Mouse (Mus musculus): ENCODE measurements around the gene Olfr33. TPM values are rescaled to one million over a fixed set of nuclear protein-coding genes. Genes with fewer than 3 reads are reported as not detected.

Gene Olfr33
- not detected for polyA plus RNA-seq (2017; shearing (Covaris generic))

DNA sequence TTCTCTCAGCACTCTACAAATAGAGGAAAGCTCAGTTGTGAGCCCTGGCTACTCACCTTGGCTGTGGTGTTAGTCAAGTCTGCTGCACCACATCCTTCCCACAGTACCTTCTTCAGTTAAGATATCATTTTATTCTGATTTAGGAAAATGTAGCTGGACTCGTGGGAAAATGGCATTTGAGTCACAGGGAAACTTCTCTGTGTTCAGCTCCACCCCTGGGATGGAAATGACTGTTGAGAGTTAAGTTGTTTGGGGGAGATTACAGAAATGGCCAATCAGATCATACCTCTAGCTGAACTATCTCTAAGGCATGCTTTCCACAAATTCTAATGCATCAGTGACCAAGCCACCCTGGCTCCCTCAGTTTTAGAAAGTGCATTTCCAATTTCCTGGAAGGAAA is at the start of gene Olfr33:
Gene Olfr33, minus strand, starts transcription at position 101 of the 400 bp plus-strand sequence.
- no peak for ATAC-seq

DNA sequence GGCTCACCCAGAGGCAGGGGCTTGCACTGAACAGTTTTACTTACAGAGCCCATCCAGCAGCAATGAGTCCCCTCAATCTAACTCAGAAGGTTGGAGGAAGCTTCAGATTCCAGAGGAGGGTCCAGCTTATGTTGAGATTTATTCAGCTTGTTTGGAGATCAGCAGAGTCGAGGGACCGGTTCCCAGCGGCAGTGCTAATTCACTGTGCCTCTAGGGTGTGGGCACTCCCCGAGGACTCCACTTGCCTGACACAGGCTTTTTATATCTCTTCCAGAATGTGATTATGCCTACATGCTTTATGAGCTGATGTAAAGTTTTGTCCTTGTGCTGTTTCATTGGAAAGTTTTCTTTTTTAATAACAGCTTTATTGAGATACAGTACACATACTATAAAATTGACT is 40.4 kb upstream of the Olfr33 start, which contains the start of the genes Olfr560 and Olfr78:
Gene Olfr560, minus strand, starts transcription at position 101 of the 400 bp plus-strand sequence.
Gene Olfr78, minus strand, starts transcription at position 206 of the 400 bp plus-strand sequence.
- ATAC-seq, result no peak

DNA sequence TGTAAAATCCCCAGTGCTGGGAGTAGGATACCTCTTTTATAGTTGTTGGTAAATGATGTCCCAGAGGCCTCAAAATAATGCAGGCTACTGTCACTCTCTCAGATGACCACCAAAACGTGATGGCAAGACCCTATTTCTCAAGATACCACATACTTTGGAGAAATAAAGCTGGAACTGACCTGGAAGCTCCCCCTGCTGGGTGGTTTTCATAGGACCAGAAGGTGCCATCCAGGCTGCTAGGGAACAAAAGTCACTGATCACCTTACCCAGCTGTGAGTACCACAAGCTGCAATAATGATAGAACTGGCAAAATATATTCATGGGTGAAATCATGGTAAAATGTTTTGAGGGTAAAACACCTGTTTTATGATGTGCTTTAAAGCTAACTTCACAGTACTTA is 33.2 kb upstream of the Olfr33 start:
- ATAC-seq, result no peak

DNA sequence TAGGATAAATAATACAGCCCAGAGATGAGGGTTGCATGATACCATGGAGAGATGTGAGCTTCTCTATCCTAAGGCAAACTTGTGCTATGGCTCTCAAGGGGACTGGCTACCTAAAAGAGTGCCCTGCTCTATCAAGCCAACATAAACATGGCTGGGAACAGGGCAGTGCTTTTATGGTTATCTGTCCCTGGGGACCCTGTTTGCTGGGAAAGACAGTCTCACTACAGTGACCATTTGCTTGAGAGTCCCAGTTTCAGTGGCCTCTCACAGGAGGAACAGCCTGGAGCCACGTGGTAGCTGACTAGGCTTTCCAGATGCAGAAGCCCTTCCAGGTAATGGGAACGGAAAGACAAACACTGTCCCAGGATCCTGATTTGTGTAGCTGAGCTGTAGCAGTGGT is 18.8 kb upstream of the Olfr33 start:
- ATAC-seq, result no peak

DNA sequence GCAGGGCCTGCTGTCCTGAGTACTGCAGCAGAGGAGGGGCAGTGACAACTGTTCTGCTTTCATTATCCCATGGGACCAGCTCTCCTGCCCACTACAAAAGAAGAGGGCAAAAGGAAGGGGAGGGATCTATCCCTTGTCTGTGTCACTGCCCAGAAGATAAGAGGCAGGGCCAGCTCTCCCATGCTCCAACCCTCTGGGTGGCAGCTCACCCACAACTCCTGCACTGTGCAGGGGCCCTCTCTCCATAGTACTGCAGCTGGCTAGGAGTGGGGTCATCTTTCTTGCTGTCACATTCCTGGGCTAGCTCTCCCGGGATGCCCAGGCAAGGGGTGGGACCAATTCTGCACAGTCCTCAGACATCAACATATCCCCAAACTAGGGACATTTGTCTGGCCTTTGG is 14.9 kb upstream of the Olfr33 start:
- no peak for ATAC-seq

DNA sequence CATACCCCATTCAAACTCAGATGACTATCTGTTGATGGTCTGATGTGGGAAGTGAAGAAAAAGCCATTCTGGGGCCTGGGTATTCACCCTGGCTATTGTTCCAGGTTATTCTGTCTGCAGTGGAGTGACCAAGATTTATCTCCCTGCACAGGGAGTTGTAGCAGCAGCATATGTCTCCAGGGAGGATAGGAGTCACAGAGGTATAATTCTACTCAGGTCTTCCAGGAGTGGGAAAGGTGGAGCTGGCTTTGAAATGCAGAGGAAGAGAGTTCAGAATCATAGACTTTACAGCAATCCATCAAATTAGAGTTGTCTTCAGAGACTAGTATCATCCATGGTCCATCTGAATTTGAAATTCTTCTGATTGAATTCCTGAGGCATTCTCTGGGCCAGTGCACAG is 8.5 kb upstream of the Olfr33 start, which contains the start of gene Olfr559:
Gene Olfr559, minus strand, starts transcription at position 101 of the 400 bp plus-strand sequence.
- no peak for ATAC-seq

DNA sequence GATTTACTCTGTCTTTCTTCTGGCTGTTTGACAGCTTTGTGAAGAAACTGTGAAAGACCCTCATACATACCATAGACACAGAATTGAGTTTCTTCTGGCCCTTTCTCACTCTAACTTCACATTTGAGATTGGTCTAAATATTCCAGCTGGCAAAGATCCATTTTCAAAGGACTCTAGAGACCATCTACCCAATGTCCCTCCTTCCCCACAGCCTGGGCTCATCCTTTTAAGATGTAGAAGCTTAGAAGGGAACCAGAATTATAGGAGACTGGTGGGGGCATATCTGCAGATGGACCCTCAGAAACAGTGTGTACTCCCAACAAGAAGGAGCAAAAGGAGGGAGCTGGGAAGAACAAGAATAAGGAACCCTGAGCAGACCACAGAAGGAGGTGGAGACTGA is 17.0 kb downstream of the Olfr33 start, which contains the start of gene Olfr558:
Gene Olfr558, plus strand, starts transcription at position 301 of the 400 bp plus-strand sequence.
- ATAC-seq, result no peak

DNA sequence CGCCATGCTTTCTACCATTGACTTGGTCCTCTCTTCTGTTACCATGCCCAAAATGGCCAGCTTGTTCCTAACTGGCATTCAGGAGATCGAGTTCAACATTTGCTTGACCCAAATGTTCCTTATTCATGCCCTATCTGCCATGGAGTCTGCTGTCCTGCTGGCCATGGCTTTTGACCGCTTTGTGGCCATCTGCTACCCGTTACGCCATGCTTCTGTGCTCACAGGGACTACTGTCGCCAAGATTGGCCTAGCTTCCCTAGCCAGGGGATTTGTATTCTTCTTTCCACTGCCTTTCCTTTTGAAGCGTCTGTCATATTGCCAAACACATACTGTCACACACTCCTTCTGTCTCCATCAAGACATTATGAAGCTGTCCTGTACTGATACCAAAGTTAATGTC is 20.4 kb downstream of the Olfr33 start:
- ATAC-seq, result no peak

DNA sequence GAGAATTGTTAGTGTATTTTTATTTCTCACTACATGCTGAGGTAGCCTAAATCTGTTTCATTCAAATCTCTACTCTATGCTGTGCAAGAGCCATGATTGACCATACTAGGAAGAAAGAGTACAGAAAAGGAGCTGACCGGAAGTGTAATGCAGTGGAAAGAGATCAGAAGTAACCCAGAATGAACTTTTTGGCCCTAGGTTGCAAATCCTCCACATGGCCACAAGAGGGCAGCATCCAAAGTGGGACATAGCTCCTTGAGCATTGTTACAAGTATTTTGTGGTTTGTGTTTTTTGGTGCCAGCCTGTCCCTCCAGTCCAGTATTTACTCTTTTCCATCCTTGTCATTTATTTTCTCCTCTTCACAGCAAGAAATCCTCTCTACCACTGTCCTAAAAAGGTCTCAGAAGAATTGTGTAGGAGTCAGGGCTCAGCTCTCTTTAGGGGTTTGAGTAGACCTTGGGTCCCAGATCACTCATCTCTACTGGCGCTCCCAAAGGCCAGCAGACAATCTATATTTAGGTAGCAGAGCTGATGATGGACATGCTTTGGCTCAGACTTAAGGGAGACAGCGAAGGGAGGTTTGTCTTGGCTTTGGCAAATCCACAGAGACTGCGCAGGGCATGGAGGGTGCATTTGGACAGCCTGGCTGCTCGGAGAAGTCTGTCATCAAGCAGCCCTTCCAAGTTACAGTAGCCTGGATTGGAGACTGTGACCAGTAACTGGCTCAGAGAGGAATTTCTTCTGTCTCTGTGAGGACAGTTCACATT is 23.3 kb downstream of the Olfr33 start, which contains the start of gene Olfr557:
Gene Olfr557, plus strand, starts transcription at position 553 of the 768 bp plus-strand sequence.
- ATAC-seq, result peak; percentile 75

DNA sequence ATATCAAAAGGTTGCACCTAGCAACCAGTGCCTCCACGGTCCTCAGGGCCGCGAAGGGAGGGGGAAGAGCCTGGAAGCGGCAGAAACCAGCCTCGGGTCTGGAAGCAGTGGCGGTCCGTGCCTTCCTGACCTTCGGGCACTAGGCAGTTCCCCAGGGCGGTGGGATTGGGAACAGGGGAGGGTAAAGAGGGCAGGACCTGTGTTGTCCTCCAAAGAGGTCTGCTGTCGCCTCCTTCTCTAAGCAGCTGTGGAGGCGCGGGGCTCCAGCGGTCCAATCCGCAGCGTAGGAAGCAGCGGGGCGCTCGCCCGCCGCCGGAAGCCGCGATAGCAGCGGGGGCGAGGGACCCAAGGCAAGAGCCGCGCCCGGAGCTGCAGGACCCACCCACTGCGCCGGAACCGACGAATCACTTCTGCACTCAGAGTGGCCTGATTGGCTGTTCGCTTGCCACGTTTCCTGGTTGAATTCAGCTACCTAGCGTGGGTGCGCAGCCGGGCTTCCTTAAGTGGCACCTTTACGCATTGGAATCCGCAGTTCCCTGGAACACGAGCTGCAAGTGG is 31.8 kb downstream of the Olfr33 start, which contains the start of gene Trim68:
Gene Trim68, minus strand, starts transcription at position 384 of the 558 bp plus-strand sequence.
- ATAC-seq, result peak; percentile 100

DNA sequence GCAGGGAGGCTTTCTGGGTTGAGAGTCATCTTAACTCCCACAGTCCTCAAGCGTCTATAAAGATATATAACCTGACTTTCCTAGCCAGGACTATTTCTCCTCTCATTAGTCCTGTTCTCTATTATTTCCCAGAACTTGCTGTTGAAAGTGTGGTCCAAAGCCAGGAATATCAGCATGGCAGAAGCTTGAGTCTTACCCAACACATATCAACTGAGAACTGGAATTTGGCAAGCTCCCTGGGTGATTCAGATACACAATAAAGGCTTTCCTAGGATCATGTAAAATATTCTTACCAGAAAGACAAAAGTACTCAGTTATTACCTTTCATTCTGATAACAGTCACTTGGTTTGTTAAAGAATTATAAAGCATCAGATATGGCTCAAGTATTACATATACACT is 37.0 kb downstream of the Olfr33 start:
- no peak for ATAC-seq

DNA sequence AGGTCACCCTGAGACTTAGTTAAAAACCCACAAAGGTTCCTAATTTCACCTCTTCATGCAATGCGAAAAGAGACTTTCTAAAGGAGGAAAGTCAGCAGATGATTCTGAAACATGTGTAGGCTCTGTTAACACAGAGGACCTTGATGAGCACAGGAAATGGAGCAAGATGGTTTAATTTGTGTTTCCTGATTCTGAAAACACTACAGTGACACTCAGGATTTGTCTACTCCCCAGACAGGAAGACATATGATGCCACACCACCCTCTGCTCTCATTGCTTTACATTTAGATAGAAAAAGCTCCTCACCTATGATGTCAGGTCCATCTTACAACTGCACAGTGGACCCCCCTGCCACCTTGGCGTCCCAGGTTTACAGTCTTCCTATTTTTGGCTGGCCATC is 42.6 kb downstream of the Olfr33 start:
- ATAC-seq, result no peak

DNA sequence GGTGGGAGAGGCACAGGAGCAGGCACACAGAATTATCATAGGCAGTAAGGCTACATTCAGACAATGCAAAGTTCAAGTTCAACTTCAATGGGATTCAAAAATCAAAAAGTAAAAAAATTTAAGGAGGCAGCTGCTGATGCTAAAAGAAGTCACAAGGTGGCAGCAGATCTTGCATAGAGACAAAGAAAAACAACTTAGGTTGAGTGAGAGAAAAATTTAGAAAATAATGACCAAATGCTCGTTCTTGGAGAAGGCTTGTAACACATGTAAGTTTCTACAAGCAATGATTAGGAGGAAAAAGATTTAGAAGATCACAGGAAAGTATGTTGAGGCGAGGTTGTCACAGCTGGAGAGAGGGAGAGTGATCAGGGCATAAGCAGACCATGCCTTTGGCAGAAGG is 53.5 kb downstream of the Olfr33 start:
- ATAC-seq, result no peak

DNA sequence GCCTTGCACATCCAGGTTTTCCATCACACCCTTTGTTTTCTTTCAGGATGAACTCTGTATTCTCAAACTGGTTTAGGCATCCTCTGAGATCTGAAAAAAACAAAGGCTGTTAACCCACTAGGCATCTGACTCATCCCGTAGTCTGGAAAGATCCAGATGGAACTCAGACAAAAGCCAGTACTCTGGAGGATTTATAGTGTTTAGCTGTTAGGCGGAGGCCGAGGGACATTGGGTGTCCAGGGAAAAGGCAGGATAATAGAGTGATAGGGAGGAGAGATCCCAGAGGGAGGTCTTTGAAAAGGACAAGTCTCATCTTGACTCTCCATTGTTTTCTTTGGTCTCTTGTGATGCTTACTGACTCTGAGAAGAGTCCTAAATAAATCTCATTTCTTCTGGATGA is 54.3 kb downstream of the Olfr33 start, which contains the start of gene Olfr556:
Gene Olfr556, plus strand, starts transcription at position 301 of the 400 bp plus-strand sequence.
- ATAC-seq, result no peak

Other genes with a start within 250 kb of the Olfr33 start
- gene Olfr543, start 237.4 kb downstream of the Olfr33 start, polyA plus RNA-seq (2017; shearing (Covaris generic)), result under 1 TPM in 1 of 2 experiments, not detected in 1; 0.58 TPM
- not detected for gene Olfr544, start 230.8 kb downstream of the Olfr33 start, polyA plus RNA-seq (2017; shearing (Covaris generic))
- gene Olfr545, start 219.5 kb downstream of the Olfr33 start, polyA plus RNA-seq (2017; shearing (Covaris generic)), result not detected
- gene Olfr547, start 184.3 kb downstream of the Olfr33 start, polyA plus RNA-seq (2017; shearing (Covaris generic)), result not detected
- gene Olfr548-ps1, start 178.2 kb downstream of the Olfr33 start, polyA plus RNA-seq (2017; shearing (Covaris generic)), result not detected
- not detected for gene Olfr549, start 169.2 kb downstream of the Olfr33 start, polyA plus RNA-seq (2017; shearing (Covaris generic))
- gene Trim21, start 153.6 kb downstream of the Olfr33 start, polyA plus RNA-seq (2017; shearing (Covaris generic)), result 10 to 100 TPM in 1 of 2 experiments, 1 to 10 TPM in 1; 8.5 to 11.4 TPM
- gene Olfr550, start 147.6 kb downstream of the Olfr33 start, polyA plus RNA-seq (2017; shearing (Covaris generic)), result not detected
- gene Olfr551, start 127.2 kb downstream of the Olfr33 start, polyA plus RNA-seq (2017; shearing (Covaris generic)), result not detected
- under 1 TPM in 1 of 2 experiments, not detected in 1; 0.09 TPM for gene Olfr552, start 121.3 kb downstream of the Olfr33 start, polyA plus RNA-seq (2017; shearing (Covaris generic))
- gene Olfr553, start 100.9 kb downstream of the Olfr33 start, polyA plus RNA-seq (2017; shearing (Covaris generic)), result not detected
- gene Olfr554, start 80.6 kb downstream of the Olfr33 start, polyA plus RNA-seq (2017; shearing (Covaris generic)), result not detected
- not detected for gene Olfr555, start 60.2 kb downstream of the Olfr33 start, polyA plus RNA-seq (2017; shearing (Covaris generic))
- gene Olfr556, start 54.2 kb downstream of the Olfr33 start, polyA plus RNA-seq (2017; shearing (Covaris generic)), result not detected
- 10 to 100 TPM; 15.7 to 20.6 TPM for gene Trim68, start 31.7 kb downstream of the Olfr33 start, polyA plus RNA-seq (2017; shearing (Covaris generic))
- not detected for gene Olfr557, start 23.2 kb downstream of the Olfr33 start, polyA plus RNA-seq (2017; shearing (Covaris generic))
- gene Olfr558, start 16.9 kb downstream of the Olfr33 start, polyA plus RNA-seq (2017; shearing (Covaris generic)), result not detected
- not detected for gene Olfr559, start 8.4 kb upstream of the Olfr33 start, polyA plus RNA-seq (2017; shearing (Covaris generic))
- gene Olfr560, start 40.3 kb upstream of the Olfr33 start, polyA plus RNA-seq (2017; shearing (Covaris generic)), result not detected
- not detected for gene Olfr78, start 40.4 kb upstream of the Olfr33 start, polyA plus RNA-seq (2017; shearing (Covaris generic))
- gene Olfr561, start 52.2 kb upstream of the Olfr33 start, polyA plus RNA-seq (2017; shearing (Covaris generic)), result not detected
- gene Olfr564, start 84.4 kb upstream of the Olfr33 start, polyA plus RNA-seq (2017; shearing (Covaris generic)), result not detected
- gene Olfr566, start 139.7 kb upstream of the Olfr33 start, polyA plus RNA-seq (2017; shearing (Covaris generic)), result not detected
- gene Olfr568, start 158.1 kb upstream of the Olfr33 start, polyA plus RNA-seq (2017; shearing (Covaris generic)), result not detected
- not detected for gene Olfr569, start 171.8 kb upstream of the Olfr33 start, polyA plus RNA-seq (2017; shearing (Covaris generic))
- not detected for gene Olfr570, start 175.5 kb upstream of the Olfr33 start, polyA plus RNA-seq (2017; shearing (Covaris generic))
- gene Olfr571, start 198.5 kb upstream of the Olfr33 start, polyA plus RNA-seq (2017; shearing (Covaris generic)), result under 1 TPM in 1 of 2 experiments, not detected in 1; 0.07 TPM
- gene Olfr572, start 205.3 kb upstream of the Olfr33 start, polyA plus RNA-seq (2017; shearing (Covaris generic)), result not detected
- not detected for gene Olfr573-ps1, start 223.5 kb upstream of the Olfr33 start, polyA plus RNA-seq (2017; shearing (Covaris generic))
- gene Olfr574, start 229.4 kb upstream of the Olfr33 start, polyA plus RNA-seq (2017; shearing (Covaris generic)), result not detected
- gene Olfr575, start 239.7 kb upstream of the Olfr33 start, polyA plus RNA-seq (2017; shearing (Covaris generic)), result not detected
- gene Olfr576, start 243.6 kb upstream of the Olfr33 start, polyA plus RNA-seq (2017; shearing (Covaris generic)), result not detected

All from CD4-positive, CD25-positive, alpha-beta regulatory T cell, adult 4 months (primary cell).